Mouse (Mus musculus): ENCODE results near the gene 1700125H20Rik.

The 1700125H20Rik gene

DNA sequence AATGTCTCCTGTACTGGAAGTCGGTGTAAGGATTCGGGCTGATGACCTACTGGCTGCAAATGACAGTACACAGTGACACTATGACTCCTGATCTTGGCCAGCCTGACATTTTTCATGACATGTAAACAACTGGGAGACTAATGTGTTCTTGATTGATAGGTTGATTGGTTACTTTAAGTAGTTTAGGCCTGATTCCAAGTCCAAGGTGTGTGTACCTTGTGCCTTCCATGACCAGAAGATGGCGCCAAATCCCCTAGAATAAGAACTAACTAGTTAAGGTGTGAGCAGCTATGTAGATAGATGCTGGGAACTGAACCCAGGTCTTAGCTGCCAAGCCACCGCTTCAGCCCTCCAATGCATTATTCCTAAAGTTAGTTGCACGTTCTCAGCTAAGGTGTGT, 13.9 kb downstream of the 1700125H20Rik start:
- DNase-seq (ENCODE audit: extremely low spot score, low spot score), result no peak

GRCm38 (mm10) chr11:85184839-85185238, 14.6 kb downstream of the 1700125H20Rik start:
- DNase-seq (ENCODE audit: extremely low spot score, low spot score), result no peak

GRCm38 (mm10) chr11:85189110-85189509, 18.9 kb downstream of the 1700125H20Rik start:
- no peak for DNase-seq (ENCODE audit: extremely low spot score, low spot score)

- no peak for DNase-seq (ENCODE audit: extremely low spot score, low spot score)
These were observed 20.5 kb downstream of the 1700125H20Rik start for GRCm38 (mm10) chr11:85190741-85191140.

GRCm38 (mm10) chr11:85194206-85194605, 24.0 kb downstream of the 1700125H20Rik start:
- no peak for DNase-seq (ENCODE audit: extremely low spot score, low spot score)

DNA sequence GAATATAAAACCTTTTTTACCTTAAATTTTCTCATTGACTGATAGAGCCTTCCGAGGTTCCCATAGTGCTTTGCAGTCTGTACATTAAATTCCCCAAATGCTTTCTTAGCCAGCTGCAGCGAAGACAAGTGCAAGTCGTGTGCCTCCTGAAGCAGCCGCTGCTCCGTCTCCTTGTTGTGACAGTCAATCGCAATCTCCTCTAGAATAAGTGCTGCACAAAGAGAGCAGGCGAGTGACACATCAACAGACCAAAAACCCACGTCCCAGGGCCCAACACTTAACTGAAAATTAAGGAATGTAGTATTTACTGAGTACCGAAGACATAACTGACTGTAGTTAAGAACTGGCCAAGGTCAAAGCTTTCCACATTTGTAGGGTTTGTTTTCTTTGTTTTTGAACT, 25.8 kb downstream of the 1700125H20Rik start:
- no peak for DNase-seq (ENCODE audit: extremely low spot score, low spot score)

DNA sequence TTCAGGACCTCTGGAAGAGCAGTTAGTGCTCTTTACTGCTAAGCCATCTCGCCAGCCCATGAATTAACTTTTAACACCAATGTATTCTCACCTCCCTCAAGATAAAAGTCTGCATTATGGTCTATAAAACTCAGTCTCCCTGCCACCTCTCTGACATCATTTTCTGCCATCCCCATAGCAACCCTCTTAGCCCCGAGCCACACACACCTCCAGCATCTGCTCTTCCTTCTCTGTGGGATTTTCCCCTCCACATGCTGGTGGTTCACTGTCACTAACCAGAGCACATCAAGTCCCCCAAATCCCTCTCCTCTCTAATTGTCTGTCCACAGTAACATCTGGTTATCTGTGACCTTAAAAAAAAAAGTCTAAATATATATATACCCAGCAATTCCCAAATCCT, 28.7 kb downstream of the 1700125H20Rik start:
- DNase-seq (ENCODE audit: extremely low spot score, low spot score), result no peak

DNA sequence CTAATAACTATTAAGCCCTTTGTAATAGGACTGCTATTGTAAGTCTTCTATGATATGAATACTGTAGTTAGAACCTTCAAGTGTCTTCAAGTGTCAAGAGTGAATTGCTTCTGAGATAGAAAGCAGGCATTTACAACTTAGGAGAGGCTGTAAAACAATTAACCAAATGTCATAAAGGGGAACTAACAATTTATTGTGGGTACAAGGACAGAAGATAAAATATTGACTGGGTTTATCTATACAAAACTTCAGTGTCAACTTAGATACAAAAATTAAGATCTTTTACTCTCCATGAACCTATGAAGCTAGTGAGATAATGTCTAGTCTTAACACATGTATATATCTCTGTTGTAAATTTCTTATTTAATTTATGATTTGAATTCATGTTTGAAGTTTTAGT, 36.0 kb downstream of the 1700125H20Rik start:
- no peak for DNase-seq (ENCODE audit: extremely low spot score, low spot score)

- DNase-seq (ENCODE audit: extremely low spot score, low spot score), result no peak
These were observed 40.9 kb downstream of the 1700125H20Rik start for GRCm38 (mm10) chr11:85211151-85211550.

DNA sequence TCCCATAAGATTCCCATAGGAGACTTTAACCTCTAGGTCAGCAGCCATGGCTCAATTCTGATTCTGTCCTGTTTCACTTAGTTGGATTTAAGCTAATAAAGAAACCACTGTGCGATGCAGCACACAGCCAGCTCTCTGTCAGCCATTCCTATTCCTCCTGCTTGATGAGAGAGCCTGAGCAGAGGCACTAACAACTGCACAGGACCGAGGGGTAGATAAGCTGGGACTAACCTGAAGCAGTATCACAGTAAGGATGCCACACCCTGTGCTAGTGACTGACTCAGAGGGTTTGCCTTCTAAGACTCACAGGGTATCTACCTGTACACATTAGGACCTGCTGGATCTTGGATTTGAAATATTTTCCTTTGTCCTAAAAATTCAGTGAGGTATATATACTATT, 43.0 kb downstream of the 1700125H20Rik start:
- no peak for DNase-seq (ENCODE audit: extremely low spot score, low spot score)

DNA sequence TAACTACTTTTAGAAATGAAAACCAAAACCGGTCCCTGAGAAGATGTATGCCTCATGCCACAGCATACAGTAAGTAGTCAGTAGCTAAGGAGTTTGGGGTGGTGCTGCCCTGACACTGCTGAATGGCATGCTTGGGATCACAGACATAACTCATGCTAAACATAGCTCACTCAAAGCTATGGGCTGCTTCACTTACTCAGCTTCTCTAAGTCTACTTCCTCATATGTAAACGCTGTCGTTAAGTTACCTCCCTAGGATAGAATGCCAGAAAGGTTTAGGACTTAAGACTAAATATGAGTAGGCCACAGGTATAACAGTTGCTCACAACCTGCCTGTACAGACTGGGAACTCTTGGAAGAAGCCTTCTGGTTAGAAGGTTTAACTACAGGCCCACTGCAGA, 44.5 kb downstream of the 1700125H20Rik start:
- no peak for DNase-seq (ENCODE audit: extremely low spot score, low spot score)

GRCm38 (mm10) chr11:85219014-85219413, 48.8 kb downstream of the 1700125H20Rik start:
- DNase-seq (ENCODE audit: extremely low spot score, low spot score), result no peak

DNA sequence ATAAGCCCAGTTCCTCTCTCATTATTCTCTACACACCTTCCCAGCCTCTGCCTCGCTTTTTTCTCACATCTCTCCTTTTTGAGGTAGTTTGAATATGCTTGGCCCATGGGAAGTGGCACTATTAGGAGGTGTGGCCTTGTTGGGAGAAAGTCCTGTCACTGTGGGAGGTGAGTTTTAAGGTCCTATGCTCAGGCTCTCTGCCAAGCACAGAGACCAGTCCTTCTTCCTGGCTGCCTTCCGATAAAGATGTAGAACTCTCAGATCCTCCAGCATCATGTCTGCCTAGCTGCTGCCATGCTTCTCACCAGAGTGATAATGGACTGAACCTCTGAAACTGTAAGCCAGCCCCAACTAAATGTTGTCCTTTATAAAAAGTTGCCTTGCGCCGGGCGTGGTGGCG, 52.4 kb downstream of the 1700125H20Rik start:
- DNase-seq (ENCODE audit: extremely low spot score, low spot score), result no peak

DNA sequence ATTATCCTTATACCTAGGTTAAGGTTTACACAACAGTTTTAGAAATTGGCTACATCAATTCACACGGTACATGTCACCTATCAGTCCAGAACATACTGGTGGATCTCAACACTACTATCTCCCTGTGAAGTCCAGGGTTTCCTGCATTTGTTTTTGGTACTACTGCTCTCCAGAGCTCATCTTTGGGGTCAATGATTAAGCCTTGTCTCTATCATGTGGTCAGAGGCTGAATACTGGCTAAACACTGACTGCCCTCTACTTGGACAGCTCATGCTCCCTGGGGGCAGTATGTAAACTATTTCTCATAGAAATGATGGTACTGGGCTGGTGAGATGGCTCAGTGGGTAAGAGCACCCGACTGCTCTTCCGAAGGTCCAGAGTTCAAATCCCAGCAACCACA, 53.0 kb downstream of the 1700125H20Rik start:
- no peak for DNase-seq (ENCODE audit: extremely low spot score, low spot score)

Data from neural tube, embryonic 10.5 days (tissue).